Mouse (Mus musculus) erythroblast, embryonic 14.5 days (primary cell): ENCODE results near the gene Zfp719. TPM values are rescaled to one million over a fixed set of nuclear protein-coding genes. Genes with fewer than 3 reads are reported as not detected.

Source experiments
- H3K27me3 ChIP-seq: 2 replicates; pipeline ENCODE4 v1.6.1; 2012; ENCODE audit warnings: inconsistent platforms; ENCODE audit not compliant: control insufficient read depth
- H3K36me3 ChIP-seq: 2 replicates; pipeline ENCODE4 v1.6.1; 2012; ENCODE audit warnings: mild to moderate bottlenecking, inconsistent platforms; ENCODE audit not compliant: control insufficient read depth
- H3K4me1 ChIP-seq: 2 replicates; pipeline ENCODE4 v1.6.1; 2012; ENCODE audit warnings: inconsistent platforms; ENCODE audit not compliant: control insufficient read depth
- H3K4me3 ChIP-seq: replicated peaks from 2 replicates; pipeline ENCODE3; 2012; ENCODE audit warnings: moderate library complexity, mild to moderate bottlenecking, inconsistent platforms
- H3K9me3 ChIP-seq: 2 replicates; pipeline ENCODE4 v1.6.1; 2012; ENCODE audit warnings: low read length, inconsistent platforms, mixed read lengths; ENCODE audit not compliant: control insufficient read depth
- GATA1 ChIP-seq: IDR thresholded peaks from 2 replicates; pipeline ENCODE4 v1.6.1; 2012; ENCODE audit warnings: low read length, inconsistent platforms, mixed read lengths
- TAL1 ChIP-seq: IDR thresholded peaks from 3 replicates; pipeline ENCODE4 v1.6.1; 2012; ENCODE audit warnings: low read length, inconsistent platforms, mixed read lengths
- polyA plus RNA-seq: library from polyadenylated mRNA; stranded (reverse); fragments of >175 nt; gene quantifications from 2 replicates; pipeline ENCODE4 v1.2.3, GENCODE M21; 2012

Zfp719 gene
- polyA plus RNA-seq, 1 experiment, result not detected

GRCm38 (mm10) chr7:43553153-43553552 lies 26.3 kb upstream of the Zfp719 start:
- no peak overlapping the region for H3K4me3 ChIP-seq
- H3K36me3 ChIP-seq, result no peaks in the 10 kb centered on the region
- H3K9me3 ChIP-seq, result no peaks in the 10 kb centered on the region
- no peaks in the 10 kb centered on the region for H3K27me3 ChIP-seq
- TF ChIP-seq GATA1 (no peak), TAL1 (no peak)
- no peaks in the 10 kb centered on the region for H3K4me1 ChIP-seq

- Histone ChIP-seq H3K9me3 (no peaks in the 10 kb centered on the region), H3K4me1 (no peaks in the 10 kb centered on the region), H3K36me3 (no peaks in the 10 kb centered on the region), H3K4me3 (no peak overlapping the region), H3K27me3 (no peaks in the 10 kb centered on the region)
- no peak for TF ChIP-seq GATA1
- TF ChIP-seq TAL1, result no peak
Observed at GRCm38 (mm10) chr7:43554550-43554949, 24.9 kb upstream of the Zfp719 start.

GRCm38 (mm10) chr7:43555351-43555750 lies 24.1 kb upstream of the Zfp719 start:
- H3K27me3 ChIP-seq, result no peaks in the 10 kb centered on the region
- H3K4me3 ChIP-seq, result no peak overlapping the region
- no peaks in the 10 kb centered on the region for H3K9me3 ChIP-seq

GRCm38 (mm10) chr7:43556901-43557300 lies 22.5 kb upstream of the Zfp719 start:
- Histone ChIP-seq H3K9me3 (no peaks in the 10 kb centered on the region), H3K4me3 (no peak overlapping the region), H3K27me3 (0 out of 2 replicates have a peak, but pooled peaks cover 2% of the 10 kb centered on the region), H3K4me1 (no peaks in the 10 kb centered on the region; the same call in 1 of the 2 replicates), H3K36me3 (no peaks in the 10 kb centered on the region)
- no peak for TF ChIP-seq GATA1
- TF ChIP-seq TAL1, result no peak

More at GRCm38 (mm10) chr7:43555351-43555750, 24.1 kb upstream of the Zfp719 start:
- no peaks in the 10 kb centered on the region for H3K4me1 ChIP-seq
- no peaks in the 10 kb centered on the region for H3K36me3 ChIP-seq
- TF ChIP-seq GATA1, result no peak
- no peak for TF ChIP-seq TAL1

DNA sequence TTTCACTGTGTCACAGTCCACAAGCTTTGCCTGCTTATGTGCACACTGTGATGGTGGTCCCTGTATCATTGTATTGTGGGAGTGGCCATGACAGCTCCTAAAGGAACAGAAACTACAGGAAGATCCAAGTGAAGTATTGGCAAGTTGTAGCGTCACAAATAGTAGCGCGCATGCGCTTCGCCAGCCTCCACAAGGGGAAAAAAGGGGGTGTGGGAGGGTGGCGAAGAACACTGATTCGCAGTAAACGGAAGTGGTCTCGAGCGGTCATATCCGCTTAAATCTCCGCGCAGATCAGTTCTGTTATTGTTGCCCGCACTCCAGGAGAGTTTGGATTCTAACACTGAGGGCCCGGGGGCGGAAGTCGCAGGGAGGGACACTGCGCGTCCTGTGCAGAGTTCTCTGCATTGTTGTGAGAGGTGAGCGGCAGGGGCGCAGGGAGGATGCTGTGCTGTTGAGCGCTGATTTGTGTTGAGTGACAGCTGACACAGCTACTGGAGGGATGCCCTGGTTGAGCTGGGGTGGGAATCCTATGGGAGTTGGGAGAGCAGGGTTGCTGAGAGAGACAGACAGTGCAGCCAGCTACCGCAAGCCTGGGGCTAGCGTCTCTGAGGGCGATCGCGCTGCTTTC lies 17.3 kb upstream of the Zfp719 start, which contains the start of gene Zfp658:
Gene Zfp658 (plus strand): TSS at position 251 of the 628 bp plus-strand sequence.
- Histone ChIP-seq H3K27me3 (peaks cover 5% of the 10 kb centered on the region), H3K36me3 (no peaks in the 10 kb centered on the region), H3K4me1 (peaks cover 2% of the 10 kb centered on the region; the same call in 1 of the 2 replicates), H3K9me3 (no peaks in the 10 kb centered on the region), H3K4me3 (peak within 1 kb of the TSS; percentile 53)
- TF ChIP-seq GATA1 (no peak), TAL1 (no peak)

DNA sequence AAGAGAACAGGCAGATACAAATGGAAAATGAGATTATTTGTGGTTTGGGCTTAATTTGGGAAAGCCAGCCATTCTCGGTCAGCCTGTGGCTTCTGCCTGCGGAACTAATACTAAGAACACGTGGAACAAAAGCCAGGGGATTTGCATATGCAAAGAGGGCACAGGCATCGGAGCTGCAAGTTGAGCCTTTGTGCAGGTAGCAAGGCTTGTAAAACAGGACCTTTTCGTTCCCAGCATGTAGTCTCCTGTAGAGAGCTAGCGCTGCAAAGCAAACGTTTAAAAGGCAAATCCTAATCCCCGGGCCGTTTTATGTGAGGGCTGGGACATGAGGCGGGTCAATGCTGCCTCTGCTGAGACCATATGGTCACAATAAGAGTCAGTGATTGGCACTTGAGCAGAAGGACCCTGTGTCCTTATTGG lies 16.7 kb upstream of the Zfp719 start:
- TF ChIP-seq TAL1, result no peak
- TF ChIP-seq GATA1, result no peak
- H3K4me3 ChIP-seq, result peak overlapping the region; percentile 53

DNA sequence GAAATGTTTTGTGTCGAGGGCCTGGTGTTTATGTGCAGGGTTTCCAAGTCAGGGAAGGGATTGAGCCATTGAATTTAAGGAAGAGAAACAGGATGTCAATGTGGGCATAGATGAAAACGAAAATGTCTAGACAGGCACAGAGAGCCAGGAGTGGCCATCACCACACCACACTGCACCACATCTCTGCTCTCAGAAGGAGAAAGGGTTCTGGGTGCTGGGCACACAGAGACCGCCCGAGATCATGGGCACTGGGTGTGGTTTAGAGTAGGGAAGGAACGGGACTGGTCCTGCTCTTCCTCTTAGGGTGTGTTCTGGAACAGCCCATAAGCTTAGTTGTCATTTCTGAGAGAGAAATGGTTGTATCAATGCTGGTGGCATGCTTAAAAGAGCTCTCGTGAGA lies 16.1 kb upstream of the Zfp719 start:
- Histone ChIP-seq H3K4me3 (no peak overlapping the region), H3K27me3 (peaks cover 5% of the 10 kb centered on the region), H3K4me1 (peaks cover 2% of the 10 kb centered on the region; the same call in 1 of the 2 replicates), H3K9me3 (no peaks in the 10 kb centered on the region), H3K36me3 (no peaks in the 10 kb centered on the region; the same call in 1 of the 2 replicates)
- TF ChIP-seq GATA1, result no peak
- no peak for TF ChIP-seq TAL1

More for the DNA sequence above, 16.7 kb upstream of the Zfp719 start:
- Histone ChIP-seq H3K27me3 (peaks cover 5% of the 10 kb centered on the region), H3K4me1 (peaks cover 2% of the 10 kb centered on the region; the same call in 1 of the 2 replicates), H3K36me3 (no peaks in the 10 kb centered on the region; the same call in 1 of the 2 replicates), H3K9me3 (no peaks in the 10 kb centered on the region)

- no peaks in the 10 kb centered on the region for H3K4me1 ChIP-seq
- no peak overlapping the region for H3K4me3 ChIP-seq
- TF ChIP-seq GATA1, result no peak
- TF ChIP-seq TAL1, result no peak
- peaks cover 2% of the 10 kb centered on the region; the same call in 1 of the 2 replicates for H3K9me3 ChIP-seq
- no peaks in the 10 kb centered on the region; the same call in 1 of the 2 replicates for H3K36me3 ChIP-seq
- no peaks in the 10 kb centered on the region for H3K27me3 ChIP-seq
Observed at GRCm38 (mm10) chr7:43571216-43571615, 8.2 kb upstream of the Zfp719 start.

DNA sequence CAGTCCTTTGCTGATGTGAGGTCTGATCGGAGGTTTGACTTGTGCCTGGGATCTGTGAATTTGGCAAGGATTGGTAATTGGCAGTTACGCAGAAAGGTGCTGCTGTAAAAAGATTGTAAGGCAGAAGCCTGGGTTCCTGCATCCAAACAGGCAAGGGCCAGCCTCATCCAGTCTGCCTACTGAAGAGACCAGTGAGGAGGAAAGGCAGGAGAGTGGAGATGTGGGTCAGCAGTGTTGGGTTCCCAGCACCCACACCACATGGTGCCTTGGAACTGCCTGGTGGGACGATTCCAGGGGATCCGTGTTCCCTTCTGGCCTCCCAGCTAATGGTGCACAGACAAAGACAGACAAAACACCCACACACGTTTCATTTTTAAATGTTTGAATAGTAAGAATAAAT lies 1.1 kb downstream of the Zfp719 start:
- Histone ChIP-seq H3K27me3 (no peaks in the 10 kb centered on the region), H3K4me1 (peaks cover 17% of the 10 kb centered on the region), H3K4me3 (peak overlapping the region; percentile 81), H3K9me3 (no peaks in the 10 kb centered on the region), H3K36me3 (peaks cover 12% of the 10 kb centered on the region)
- TF ChIP-seq GATA1 (no peak), TAL1 (no peak)

- peaks cover 11% of the 10 kb centered on the region for H3K4me1 ChIP-seq
- H3K27me3 ChIP-seq, result no peaks in the 10 kb centered on the region
- H3K4me3 ChIP-seq, result no peak overlapping the region
- H3K9me3 ChIP-seq, result no peaks in the 10 kb centered on the region
- TF ChIP-seq TAL1, result no peak
- TF ChIP-seq GATA1, result no peak
- peaks cover 48% of the 10 kb centered on the region for H3K36me3 ChIP-seq
Observed at GRCm38 (mm10) chr7:43584790-43585189, 5.4 kb downstream of the Zfp719 start.
